Mouse (Mus musculus) testis, adult 2 months (tissue): ENCODE measurements at regions not wholly inside any gene's neighbourhood (a gene's known extent, or its start where the extent isn't known, plus 50 kb on each side); places are given as distances from the start of the nearest gene placed in this dataset.
A peak's percentile ranks its signal among the peaks of the same experiment; 100 is the strongest.
"Not testable (repeated sequence)": the region's sequence is repeated elsewhere in the genome, so short reads cannot be mapped to it uniquely, and the experiment has no call there.

Experiments
- H3K27ac ChIP-seq: fragments of 200-500 bp; 2 replicates; pipeline ENCODE4 v1.5.1; 2012; ENCODE audit warnings: low read depth, low read length; ENCODE audit not compliant: control insufficient read depth, insufficient read depth
- H3K27me3 ChIP-seq: fragments of 200-500 bp; 2 replicates; pipeline ENCODE4 v1.6.1; 2012; ENCODE audit warnings: mild to moderate bottlenecking, low read length, moderate library complexity; ENCODE audit not compliant: control insufficient read depth, insufficient read depth
- H3K36me3 ChIP-seq: fragments of 200-500 bp; 2 replicates; pipeline ENCODE4 v1.6.1; 2012; ENCODE audit warnings: mild to moderate bottlenecking, low read length; ENCODE audit not compliant: control insufficient read depth, insufficient read depth
- H3K4me1 ChIP-seq: fragments of 200-500 bp; 2 replicates; pipeline ENCODE4 v1.6.1; 2012; ENCODE audit warnings: low read length; ENCODE audit not compliant: control insufficient read depth, insufficient read depth
- H3K4me3 ChIP-seq: fragments of 200-500 bp; 2 replicates; pipeline ENCODE4 v1.5.1; 2012; ENCODE audit warnings: low read depth, mild to moderate bottlenecking, low read length, moderate library complexity, mixed read lengths; ENCODE audit not compliant: control insufficient read depth
- CTCF ChIP-seq: fragments of 200-500 bp; IDR thresholded peaks from 2 replicates; pipeline ENCODE4 v1.5.1; 2012; ENCODE audit warnings: low read depth, mild to moderate bottlenecking, inconsistent platforms, low read length, moderate library complexity; ENCODE audit not compliant: control insufficient read depth, insufficient read depth, insufficient replicate concordance
- POLR2A ChIP-seq: fragments of 200-500 bp; IDR thresholded peaks from 2 replicates; pipeline ENCODE4 v1.6.1; 2012; ENCODE audit warnings: low read depth, mild to moderate bottlenecking, inconsistent platforms, low read length, moderate library complexity; ENCODE audit not compliant: control insufficient read depth

DNA sequence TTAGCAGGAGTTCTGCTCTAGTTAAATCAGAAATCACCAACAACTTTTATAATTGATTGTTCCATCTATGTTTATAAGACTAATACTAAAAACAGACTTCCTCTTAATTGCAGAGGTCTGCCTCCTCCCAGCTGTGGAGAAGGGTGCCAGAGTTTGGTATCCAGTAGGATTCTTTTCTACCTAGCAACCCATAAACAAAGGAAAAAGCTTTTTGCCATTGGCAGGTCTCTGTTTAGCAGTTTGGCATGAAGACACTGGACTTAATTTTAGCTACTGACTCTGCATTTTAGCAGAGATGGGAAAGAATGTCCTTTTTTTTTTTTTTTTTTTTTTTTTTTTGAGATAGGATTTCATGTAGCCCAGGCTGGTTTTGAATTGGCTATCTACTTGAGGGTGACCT, 1628.4 kb downstream of the A830018L16Rik start:
- Histone ChIP-seq H3K4me3 (no peak overlapping the region), H3K27me3 (no peaks in the 10 kb centered on the region), H3K36me3 (no peaks in the 10 kb centered on the region), H3K4me1 (no peaks in the 10 kb centered on the region), H3K27ac (no peak overlapping the region)
- no peak for TF ChIP-seq CTCF

DNA sequence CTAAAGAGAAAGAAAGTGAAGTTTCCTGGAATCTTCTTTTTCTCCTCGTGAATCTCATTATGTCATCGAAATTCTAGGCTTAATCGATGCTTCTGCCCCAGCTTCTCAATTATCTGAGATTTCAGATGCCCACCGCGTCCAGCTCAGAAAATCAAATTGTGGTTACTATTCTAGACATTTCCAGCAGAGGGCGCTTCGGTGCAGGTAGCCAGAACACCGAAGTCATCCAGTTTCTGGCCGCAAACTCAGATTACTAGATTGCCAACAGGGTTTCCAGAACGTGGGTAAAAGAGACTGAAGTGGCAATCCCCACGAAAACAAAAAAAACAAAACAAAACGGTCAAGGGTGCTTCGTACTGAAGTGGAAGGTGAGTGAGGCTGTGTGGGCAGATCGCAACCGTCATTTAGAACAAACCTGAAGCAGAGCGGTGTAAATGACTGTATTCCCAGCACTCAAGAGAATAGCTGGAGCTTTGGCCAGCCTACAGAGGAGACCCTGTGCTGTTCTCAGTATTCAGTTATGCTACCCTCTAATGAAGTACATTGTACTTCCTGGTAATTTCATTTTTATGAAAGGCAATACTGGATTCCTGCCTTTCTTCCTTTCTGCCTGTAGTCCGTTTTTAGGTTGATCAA, 1636.4 kb downstream of the A830018L16Rik start:
- Histone ChIP-seq H3K27me3 (no peaks in the 10 kb centered on the region), H3K36me3 (no peaks in the 10 kb centered on the region), H3K4me1 (peaks cover 7% of the 10 kb centered on the region), H3K27ac (no peak overlapping the region), H3K4me3 (peak overlapping the region; percentile 42)
- TF ChIP-seq POLR2A (no peak), CTCF (peak; percentile 54; the same call in 1 of the 2 replicates)

DNA sequence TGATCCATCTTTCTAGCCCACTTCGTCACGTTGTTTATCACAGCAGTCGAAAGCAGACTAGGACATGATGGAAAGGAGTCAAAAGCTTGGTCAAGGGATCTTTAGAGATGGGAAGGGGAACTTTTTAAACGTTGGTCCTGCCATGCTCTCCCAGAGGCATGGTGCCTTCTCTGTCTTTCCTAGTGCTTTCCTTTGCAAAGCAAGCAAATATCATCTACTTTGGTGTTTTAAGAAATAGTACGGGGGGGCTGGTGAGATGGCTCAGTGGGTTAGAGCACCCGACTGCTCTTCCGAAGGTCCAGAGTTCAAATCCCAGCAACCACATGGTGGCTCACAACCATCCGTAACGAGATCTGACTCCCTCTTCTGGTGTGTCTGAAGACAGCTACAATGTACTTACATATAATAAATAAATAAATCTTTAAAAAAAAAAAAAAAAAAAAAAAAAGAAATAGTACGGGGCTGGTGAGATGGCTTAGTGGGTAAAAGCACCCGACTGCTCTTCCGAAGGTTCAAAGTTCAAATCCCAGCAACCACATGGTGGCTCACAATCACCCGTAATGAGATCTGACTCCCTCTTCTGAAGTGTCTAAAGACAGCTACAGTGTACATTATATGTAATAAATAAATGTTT, 1637.6 kb downstream of the A830018L16Rik start:
- H3K27ac ChIP-seq, H3K4me3 ChIP-seq, H3K36me3 ChIP-seq, H3K4me1 ChIP-seq, H3K27me3 ChIP-seq: not testable (repeated sequence)

DNA sequence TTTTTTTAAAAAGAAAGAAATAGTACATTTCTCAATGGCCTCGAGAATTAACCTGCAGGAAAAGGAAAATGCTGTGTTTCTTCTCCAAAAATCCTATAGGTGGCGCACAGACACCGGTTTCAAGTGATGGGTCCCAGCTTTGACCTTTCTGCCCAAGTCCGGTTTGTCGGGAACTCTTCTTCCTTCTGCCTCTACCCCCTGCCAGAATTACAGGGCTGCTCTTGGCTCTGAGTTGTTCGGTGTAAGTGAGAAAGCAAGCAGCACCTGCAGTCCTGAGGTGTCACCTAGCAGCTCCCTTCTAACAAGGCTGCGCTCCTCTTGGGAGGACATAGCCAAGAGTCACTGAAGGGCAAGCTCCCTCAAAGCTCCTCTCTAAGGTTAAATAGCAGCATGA, 1638.2 kb downstream of the A830018L16Rik start:
- Histone ChIP-seq H3K36me3 (no peaks in the 10 kb centered on the region), H3K4me1 (peaks cover 7% of the 10 kb centered on the region), H3K27me3 (no peaks in the 10 kb centered on the region), H3K27ac (no peak overlapping the region), H3K4me3 (peak overlapping the region; percentile 53)
- TF ChIP-seq POLR2A (no peak), CTCF (peak; percentile 23; the same call in 1 of the 2 replicates)

DNA sequence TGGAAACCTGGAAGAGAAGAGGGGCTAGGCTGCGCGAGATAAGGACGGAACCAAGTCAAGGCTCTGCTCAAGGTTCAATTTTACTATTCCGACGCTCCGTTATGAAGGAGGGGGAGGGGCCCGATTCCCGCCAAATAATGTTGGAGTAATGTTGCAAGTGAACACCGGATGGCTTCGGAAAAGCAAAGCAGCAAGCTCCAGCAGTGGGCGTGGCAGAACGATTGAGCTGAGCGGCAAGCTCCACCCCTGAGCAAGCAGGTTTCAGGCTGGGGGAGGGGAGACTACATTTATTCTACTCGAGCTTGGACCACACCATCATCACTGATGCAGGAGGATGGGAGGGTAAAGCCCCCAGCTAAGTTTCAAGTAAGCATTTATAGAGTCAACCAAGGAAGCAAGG, 1643.8 kb downstream of the A830018L16Rik start:
- no peak overlapping the region for H3K4me3 ChIP-seq
- TF ChIP-seq POLR2A: no peak
- no peak for TF ChIP-seq CTCF

DNA sequence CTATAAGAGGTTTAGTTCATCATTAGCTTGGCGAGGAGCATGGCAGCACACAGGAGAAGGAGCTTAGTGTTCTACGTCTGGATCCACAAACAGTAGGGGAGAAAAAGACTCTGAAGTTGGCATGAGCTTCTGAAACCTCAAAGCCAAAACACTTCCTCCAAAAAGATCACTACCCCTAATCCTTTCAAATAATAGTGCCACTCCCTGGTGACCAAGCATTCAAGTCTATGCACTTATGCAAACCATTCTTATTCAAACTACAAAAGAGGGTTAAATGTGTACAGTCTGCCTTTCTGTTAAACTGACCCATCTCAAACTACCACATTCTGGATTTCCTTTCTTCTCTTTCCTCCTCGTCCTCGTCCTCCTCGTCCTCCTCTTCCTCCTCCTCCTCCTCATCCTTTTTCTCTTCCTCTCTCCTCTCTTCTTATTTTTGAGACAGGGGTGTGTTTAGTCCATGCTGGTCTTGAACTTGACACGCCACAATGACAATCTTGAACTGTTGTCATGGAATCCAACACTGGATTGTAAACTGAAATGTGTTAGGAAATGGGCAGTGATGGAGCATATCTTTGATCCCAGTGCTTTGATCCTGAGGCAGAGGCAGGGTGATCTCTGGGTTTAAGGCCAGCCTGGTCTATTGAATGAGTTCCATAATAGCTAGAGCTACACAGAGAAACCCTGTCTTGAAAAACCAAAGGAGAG, 1645.9 kb downstream of the A830018L16Rik start:
- Histone ChIP-seq H3K36me3 (no peaks in the 10 kb centered on the region), H3K4me1 (no peaks in the 10 kb centered on the region), H3K4me3 (no peak overlapping the region), H3K27ac (no peak overlapping the region), H3K27me3 (no peaks in the 10 kb centered on the region)
- TF ChIP-seq CTCF: no peak
- TF ChIP-seq POLR2A: no peak

More for the DNA sequence above, 1643.8 kb downstream of the A830018L16Rik start:
- no peaks in the 10 kb centered on the region for H3K4me1 ChIP-seq
- no peaks in the 10 kb centered on the region for H3K36me3 ChIP-seq
- no peaks in the 10 kb centered on the region for H3K27me3 ChIP-seq
- no peak overlapping the region for H3K27ac ChIP-seq
